Mouse (Mus musculus) brain, embryonic 14.5 days (tissue): ENCODE measurements around the gene Slc22a21.
A peak's percentile ranks its signal among the peaks of the same experiment; 100 is the strongest.

Source experiments
- CTCF ChIP-seq: fragments of 200-500 bp; IDR thresholded peaks from 2 replicates; pipeline ENCODE4 v1.5.1; 2012; ENCODE audit warnings: inconsistent platforms, mild to moderate bottlenecking, moderate library complexity, borderline replicate concordance; ENCODE audit not compliant: insufficient read depth, insufficient read length; ENCODE audit errors: extremely low read depth
- POLR2A ChIP-seq: fragments of 200-500 bp; IDR thresholded peaks from 2 replicates; pipeline ENCODE4 v1.6.1; 2012; ENCODE audit warnings: mild to moderate bottlenecking, inconsistent platforms, borderline replicate concordance; ENCODE audit not compliant: poor library complexity, insufficient read depth, insufficient read length, severe bottlenecking; ENCODE audit errors: extremely low read depth

GRCm38 (mm10) chr11:53931091-53931943, 48.8 kb downstream of the Slc22a21 start:
- peak; percentile 78 for TF ChIP-seq CTCF
- no peak for TF ChIP-seq POLR2A
